In genomic region chr2:11917373-11917772, GRCm38 (mm10) we compare ENCODE assay signal across 22 mouse cellular contexts.
A peak's percentile ranks its signal among the peaks of the same experiment; 100 is the strongest.
DNase-seq lines count a peak whose midpoint lies in the region; ATAC-seq and TF ChIP-seq lines count a peak whose summit lies in the region.
"Had no signal": no experiment of that assay in that cellular context is flagged by ENCODE, and none has a peak within 500 bp of the region (broad histone marks: within the 10 kb centered on the region; RNA-seq: fewer than 3 reads in every experiment).

No protein-coding gene starts in this region.

- no peak overlapping the region for H3K9ac ChIP-seq in stomach, postnatal 0 days (ENCODE audit: low read length)

- H3K27me3 ChIP-seq in stomach, postnatal 0 days (ENCODE audit: control insufficient read depth, insufficient read depth, low read length): no peaks in the 10 kb centered on the region
- H3K27me3 ChIP-seq: CH12.LX, Patski had no signal

- H3K27ac ChIP-seq in stomach, postnatal 0 days (replicated peaks): no peak overlapping the region

- ATAC-seq in granulocyte monocyte progenitor cell, adult 5-6 weeks (replicated peaks; ENCODE audit: poor library complexity, severe bottlenecking): peak; percentile 80
- peak; percentile 70 for ATAC-seq in megakaryocyte, adult 5-6 weeks (ENCODE audit: poor library complexity, severe bottlenecking)
- peak; percentile 66 for ATAC-seq in megakaryocyte progenitor cell, adult 5-6 weeks (replicated peaks; ENCODE audit: poor library complexity)
- no peak for ATAC-seq in stomach, postnatal 0 days (ENCODE audit: low FRiP score, low TSS enrichment)
- ATAC-seq: activated CD4-positive, CD25-positive, alpha-beta regulatory T cell, adult 4 months; CD4-positive, CD25-positive, alpha-beta regulatory T cell, adult 4 months; Patski had no signal

- no peak for TF ChIP-seq CTCF in stomach, postnatal 0 days (IDR thresholded peaks at IDR 0.05; ENCODE audit: low read depth)

- no peaks in the 10 kb centered on the region for H3K9me3 ChIP-seq in stomach, postnatal 0 days (ENCODE audit: control insufficient read depth, low read length)
- H3K9me3 ChIP-seq: G1E had no signal

- no peak for TF ChIP-seq EP300 in stomach, postnatal 0 days (optimal IDR thresholded peaks at IDR 0.05)

- no peaks in the 10 kb centered on the region for H3K4me1 ChIP-seq in stomach, postnatal 0 days (replicated peaks; ENCODE audit: control insufficient read depth, insufficient read depth)

- DNase-seq in adrenal gland, postnatal 4 days (ENCODE audit: low spot score in 2 of 2): no peak
- DNase-seq in stomach, postnatal 0 days (ENCODE audit: low spot score): no peak
- DNase-seq in cerebellum, postnatal 36 days: no peak
- DNase-seq: adrenal gland, adult 2 months; adrenal gland, adult 8-10 months; adrenal gland, postnatal 10 days; adrenal gland, postnatal 14 days; adrenal gland, postnatal 25 days; adrenal gland, postnatal 36 days; B cell, adult 2 months; cerebellum, adult 11 months; cerebellum, adult 11-12 months; cerebellum, adult 18-20 months; cerebellum, adult 2 months had no signal

- H3K4me2 ChIP-seq in stomach, postnatal 0 days (replicated peaks; ENCODE audit: low read depth): no peak overlapping the region

- no peaks in the 10 kb centered on the region for H3K36me3 ChIP-seq in stomach, postnatal 0 days (ENCODE audit: control insufficient read depth, insufficient read depth, low read length)
- H3K36me3 ChIP-seq: G1E had no signal

- no peak overlapping the region for H3K4me3 ChIP-seq in stomach, postnatal 0 days (ENCODE audit: low read depth, low read length)
